Mouse (Mus musculus): ENCODE measurements around the gene Cbln3.

DNA sequence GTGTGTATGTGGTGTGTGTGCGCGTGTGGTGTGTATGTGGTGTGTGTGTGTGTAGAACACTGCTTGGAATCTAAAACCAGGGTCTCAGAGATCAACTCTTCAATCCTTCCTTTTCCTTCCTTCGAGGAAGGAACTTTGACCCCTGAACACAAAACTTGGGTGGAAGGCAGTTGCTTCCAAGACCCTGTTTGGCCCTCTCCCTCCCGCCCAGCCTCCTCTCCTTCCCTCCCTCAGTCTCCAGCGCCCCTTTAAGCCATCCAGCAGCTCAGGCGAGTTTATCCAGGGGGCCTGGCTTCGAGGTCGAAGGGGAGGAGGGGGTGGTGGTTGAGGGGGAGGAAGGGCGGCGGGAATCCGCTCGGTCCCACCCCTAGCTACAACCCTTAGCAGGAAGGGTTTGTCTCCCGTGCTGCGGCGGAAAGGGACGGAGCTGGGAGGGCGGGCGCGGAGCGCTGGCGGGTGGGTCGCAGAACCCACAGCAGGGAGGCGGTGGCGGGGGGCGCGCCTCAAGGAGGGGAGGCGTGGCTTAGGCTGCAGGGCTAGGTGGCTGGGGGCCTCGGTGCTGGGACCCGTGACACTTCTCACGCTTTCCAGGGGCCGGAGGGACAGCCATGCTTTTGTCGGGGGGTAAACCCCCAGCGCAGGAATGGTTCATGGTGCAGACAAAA, 30.4 kb downstream of the Cbln3 start, which contains the start of gene Nynrin:
- no peak for TF ChIP-seq CTCF (IDR thresholded peaks at IDR 0.05; ENCODE audit: control insufficient read depth, insufficient read depth, insufficient read length)
- TF ChIP-seq MYOG (IDR thresholded peaks at IDR 0.05; ENCODE audit: control insufficient read depth, extremely low read depth, insufficient read length) = no peak
- TF ChIP-seq MAX (IDR thresholded peaks at IDR 0.05) = no peak
- no peak for TF ChIP-seq CEBPB (IDR thresholded peaks at IDR 0.05; ENCODE audit: low read depth)

All from C2C12 (cell line).